Mouse (Mus musculus) E14TG2a.4 (cell line): Measurements from ENCODE around the gene Tmem242.

Experiments used
- CTCF ChIP-seq: conservative IDR thresholded peaks from 2 replicates; pipeline ENCODE4 v1.5.1; 2014; ENCODE audit warnings: low read length
- NANOG ChIP-seq: IDR thresholded peaks from 2 replicates; pipeline ENCODE4 v1.6.1; 2014; ENCODE audit warnings: borderline replicate concordance, low read length, mixed read lengths
- POU5F1 ChIP-seq: IDR thresholded peaks from 2 replicates; pipeline ENCODE4 v1.6.1; 2014; ENCODE audit warnings: low read length, borderline replicate concordance

- TF ChIP-seq NANOG (no peak), CTCF (no peak), POU5F1 (no peak)
Observed at GRCm38 (mm10) chr17:5419056-5419455, 21.0 kb downstream of the Tmem242 start.
